Mouse (Mus musculus): ENCODE data around the gene P3h1.

P3h1 gene

DNA sequence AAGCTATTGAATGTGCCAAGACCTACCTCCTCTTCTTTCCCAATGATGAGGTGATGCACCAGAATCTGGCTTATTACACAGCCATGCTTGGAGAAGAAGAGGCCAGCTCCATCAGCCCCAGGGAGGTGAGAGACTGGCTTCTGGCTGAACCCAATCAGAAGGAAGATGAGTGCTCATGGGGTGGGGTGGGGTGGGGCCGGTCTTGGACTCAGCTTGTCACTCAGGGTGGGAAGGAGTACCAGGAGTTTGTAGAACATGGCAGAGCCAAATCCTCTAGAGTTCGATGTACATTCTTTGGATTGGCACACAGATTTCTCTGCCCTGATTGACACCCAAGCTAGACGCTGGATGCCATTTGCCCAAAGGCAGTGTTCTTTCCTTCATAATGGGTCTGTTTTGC is 5.9 kb downstream of the P3h1 start:
- DNase-seq (ENCODE audit: low read depth, low spot score) = no peak

- peak; percentile 65 for DNase-seq (ENCODE audit: low read depth, low spot score)
These were observed 6.5 kb downstream of the P3h1 start for GRCm38 (mm10) chr4:119239181-119239682.

- DNase-seq (ENCODE audit: low read depth, low spot score) = no peak
These were observed 8.9 kb downstream of the P3h1 start for GRCm38 (mm10) chr4:119241664-119242063.

DNA sequence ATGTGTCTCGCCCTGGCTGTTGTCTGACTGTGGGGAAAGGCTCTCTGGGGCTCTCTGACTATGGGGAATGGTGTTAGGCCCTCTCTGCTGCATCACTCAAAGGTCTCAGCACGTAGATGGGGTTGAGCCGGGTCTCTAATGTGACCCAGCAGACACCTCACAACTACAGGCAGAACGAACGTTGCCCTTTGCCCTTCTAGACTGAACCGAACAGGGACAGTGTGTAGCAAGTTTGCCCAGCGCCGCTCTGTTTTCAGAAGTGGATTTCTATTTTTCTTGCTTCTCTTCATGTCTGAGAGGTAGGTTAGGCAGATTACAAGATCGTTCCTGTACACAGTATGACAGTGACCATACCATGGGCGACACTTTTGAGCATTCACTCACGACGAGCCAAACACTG is 9.9 kb downstream of the P3h1 start:
- no peak for DNase-seq (ENCODE audit: low read depth, low spot score)

- no peak for DNase-seq (ENCODE audit: low read depth, low spot score)
These were observed 11.9 kb downstream of the P3h1 start for GRCm38 (mm10) chr4:119244468-119245240.

- no peak for DNase-seq (ENCODE audit: low read depth, low spot score)
These were observed 12.8 kb downstream of the P3h1 start for GRCm38 (mm10) chr4:119245556-119245955.

DNA sequence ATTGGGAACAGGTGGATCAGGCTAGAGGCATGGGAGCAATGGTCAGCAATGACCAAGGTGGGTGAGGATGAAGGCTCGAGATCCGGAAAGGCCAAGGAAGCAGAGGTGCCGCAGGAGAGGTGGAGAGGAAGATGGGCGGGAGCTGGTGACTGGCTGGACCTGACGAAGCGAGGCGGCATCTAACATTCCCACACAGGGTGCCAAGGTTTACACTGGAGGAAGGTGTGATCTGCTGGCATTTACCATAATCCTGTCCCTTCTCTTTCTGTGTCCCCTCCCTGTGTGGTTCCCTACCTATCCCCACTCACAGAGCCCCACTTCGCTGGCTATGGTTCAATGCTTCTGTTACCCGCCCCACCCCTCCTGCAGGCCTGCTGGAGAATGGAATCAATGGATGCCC is 13.2 kb downstream of the P3h1 start:
- no peak for DNase-seq (ENCODE audit: low read depth, low spot score)

- no peak for DNase-seq (ENCODE audit: low read depth, low spot score)
These were observed 14.0 kb downstream of the P3h1 start for GRCm38 (mm10) chr4:119246688-119247225.

- DNase-seq (ENCODE audit: low read depth, low spot score) = peak; percentile 34
These were observed 14.9 kb downstream of the P3h1 start for GRCm38 (mm10) chr4:119247462-119248235.

- no peak for DNase-seq (ENCODE audit: low read depth, low spot score)
These were observed 15.8 kb downstream of the P3h1 start for GRCm38 (mm10) chr4:119248407-119248965.

GRCm38 (mm10) chr4:119252025-119252808 is 19.5 kb downstream of the P3h1 start:
- DNase-seq (ENCODE audit: low read depth, low spot score) = no peak

DNA sequence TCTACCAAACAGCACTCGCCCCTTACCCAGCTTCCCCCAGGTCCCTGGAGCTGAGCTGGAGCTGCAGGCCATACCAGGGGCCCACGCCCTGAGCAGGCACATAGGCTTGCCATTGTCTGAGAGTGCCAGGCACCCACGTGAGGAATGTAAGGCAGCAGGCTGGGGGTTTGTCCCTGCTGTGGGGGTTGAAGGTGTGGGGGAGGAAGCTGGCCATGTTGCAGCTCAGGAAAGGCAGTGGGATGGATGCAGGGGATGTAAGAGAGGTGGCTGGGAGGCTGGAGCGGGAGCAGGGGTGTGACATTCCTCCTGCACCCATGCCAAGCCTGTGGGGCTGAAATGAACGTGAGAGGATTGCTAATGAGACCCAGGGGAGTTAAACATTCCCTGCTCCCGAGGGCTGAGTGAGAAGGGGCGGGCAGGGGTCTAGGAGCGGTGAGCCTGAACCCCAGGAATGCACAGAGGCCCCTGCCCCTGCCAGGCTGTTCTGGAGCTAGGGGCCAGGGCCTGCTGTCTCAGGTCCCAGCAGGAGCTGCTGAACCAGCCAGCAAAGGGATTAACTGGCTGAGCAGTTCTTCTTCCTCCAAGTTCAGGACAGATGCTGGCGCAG is 21.4 kb downstream of the P3h1 start:
- no peak for DNase-seq (ENCODE audit: low read depth, low spot score)

- no peak for DNase-seq (ENCODE audit: low read depth, low spot score)
These were observed 22.6 kb downstream of the P3h1 start, which contains the start of gene Cldn19 for GRCm38 (mm10) chr4:119255351-119255750. Gene Cldn19 (plus strand): TSS chr4:119255414.

- no peak for DNase-seq (ENCODE audit: low read depth, low spot score)
These were observed 24.4 kb downstream of the P3h1 start for GRCm38 (mm10) chr4:119257083-119257482.

- no peak for DNase-seq (ENCODE audit: low read depth, low spot score)
These were observed 26.9 kb downstream of the P3h1 start for GRCm38 (mm10) chr4:119259344-119260254.

GRCm38 (mm10) chr4:119261087-119261713 is 28.5 kb downstream of the P3h1 start:
- DNase-seq (ENCODE audit: low read depth, low spot score) = no peak

DNA sequence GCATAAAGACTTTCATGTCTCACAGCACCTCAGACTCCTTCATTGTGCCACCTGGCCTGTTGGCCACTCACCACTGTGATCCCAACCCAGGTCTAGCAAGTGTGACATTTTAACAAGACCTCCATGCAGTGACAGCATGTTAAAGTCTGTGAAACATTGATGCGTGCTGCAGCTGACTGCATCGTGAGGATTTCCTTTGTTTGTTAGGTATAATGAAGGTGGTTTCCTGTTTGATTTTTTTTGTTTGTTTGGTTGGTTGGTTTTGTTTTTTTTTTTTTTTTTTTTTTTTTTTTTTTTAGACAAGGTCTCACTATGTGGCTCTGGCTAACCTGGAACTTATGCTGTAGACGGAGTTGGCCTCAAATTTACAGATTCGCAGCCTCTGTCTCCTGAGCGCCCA is 29.8 kb downstream of the P3h1 start:
- no peak for DNase-seq (ENCODE audit: low read depth, low spot score)

GRCm38 (mm10) chr4:119263459-119263858 is 30.7 kb downstream of the P3h1 start:
- DNase-seq (ENCODE audit: low read depth, low spot score) = no peak

GRCm38 (mm10) chr4:119266606-119267005 is 33.9 kb downstream of the P3h1 start:
- no peak for DNase-seq (ENCODE audit: low read depth, low spot score)

Data from embryo, embryonic 11.5 days (tissue).